Mouse (Mus musculus) embryonic facial prominence, embryonic 14.5 days (tissue): ENCODE data around the gene Dgka. TPM values are rescaled to one million over a fixed set of nuclear protein-coding genes. Genes with fewer than 3 reads are reported as not detected.

Experiments used
- ATAC-seq: fragments of 200-750 bp; cut with Nextera tagmentation; 2 replicates; pipeline ENCODE4 v1.8.0; 2017; ENCODE audit warnings: low read depth, moderate number of reproducible peaks, moderate TSS enrichment
- DNase-seq: peaks from one replicate; pipeline ENCODE4 v3.0.0-alpha.2; 2015; ENCODE audit warnings: low spot score
- H3K27ac ChIP-seq: fragments of 300-500 bp; sonication (generic); replicated peaks from 2 replicates; pipeline ENCODE4 v1.5.1; 2014; ENCODE audit warnings: low read depth, mild to moderate bottlenecking, low read length, moderate library complexity
- H3K27me3 ChIP-seq: fragments of 300-500 bp; sonication (generic); replicated peaks from 2 replicates; pipeline ENCODE4 v1.6.1; 2014; ENCODE audit warnings: low read length; ENCODE audit not compliant: control insufficient read depth, insufficient read depth
- H3K36me3 ChIP-seq: fragments of 300-500 bp; sonication (generic); 2 replicates; pipeline ENCODE4 v1.6.1; 2014; ENCODE audit warnings: low read length, mixed read lengths; ENCODE audit not compliant: control insufficient read depth, insufficient read depth
- H3K4me1 ChIP-seq: fragments of 300-500 bp; sonication (generic); 2 replicates; pipeline ENCODE4 v1.6.1; 2014; ENCODE audit warnings: antibody characterized with exemption, low read length; ENCODE audit not compliant: control insufficient read depth, insufficient read depth
- H3K4me2 ChIP-seq: fragments of 300-500 bp; sonication (generic); 2 replicates; pipeline ENCODE4 v1.6.1; 2014; ENCODE audit warnings: low read depth, mild to moderate bottlenecking, low read length, moderate library complexity, mixed read lengths
- H3K4me3 ChIP-seq: fragments of 300-500 bp; sonication (generic); 2 replicates; pipeline ENCODE4 v1.5.1; 2014; ENCODE audit warnings: low read depth, mild to moderate bottlenecking, low read length
- H3K9ac ChIP-seq: fragments of 300-500 bp; sonication (generic); 2 replicates; pipeline ENCODE4 v1.6.1; 2014; ENCODE audit warnings: low read depth, mild to moderate bottlenecking, low read length, moderate library complexity, mixed read lengths
- H3K9me3 ChIP-seq: fragments of 300-500 bp; sonication (generic); 2 replicates; pipeline ENCODE4 v1.6.1; 2016; ENCODE audit warnings: low read length; ENCODE audit not compliant: control insufficient read depth
- WGBS: fragments of 180-500 bp; shearing (Covaris S2); extraction: QIAGEN DNeasy Blood & Tissue Kit; methylation state at CpG from one replicate; pipeline ENCODE4 v1.1.7; 2014; 5-methylcytosine and 5-hydroxymethylcytosine counted together
- polyA plus RNA-seq: library from polyadenylated mRNA; unstranded; fragments of >200 nt; fragmentation: Nextera tagmentation; extraction: Ambion mirVana; gene quantifications from 2 replicates; pipeline ENCODE4 v1.2.1, GENCODE M21; 2014

Dgka gene
- polyA plus RNA-seq, 1 experiment from 2014 or later: 16.7 TPM

DNA sequence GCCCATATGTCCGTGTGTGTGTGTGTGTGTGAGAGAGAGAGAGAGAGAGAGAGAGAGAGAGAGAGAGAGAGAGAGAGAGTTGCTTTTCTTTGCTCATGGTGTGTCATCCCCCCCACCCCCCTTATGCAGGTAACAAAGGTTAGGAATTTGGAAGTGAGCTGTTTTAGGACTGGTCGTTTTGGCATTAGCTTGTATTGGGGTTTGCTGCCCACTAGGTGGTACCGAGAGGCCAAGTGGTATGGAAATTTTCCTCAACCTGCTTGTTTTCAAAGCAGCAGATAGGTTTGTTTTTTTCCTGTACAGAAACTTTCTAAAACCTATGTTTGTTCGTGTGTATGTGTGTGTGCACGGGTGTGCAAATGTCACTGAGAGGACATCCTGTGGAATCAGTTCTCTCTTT is 29.0 kb upstream of the Dgka start:
- DNase-seq (no peak), ATAC-seq (no peak)
- peaks cover 2% of the 10 kb centered on the region; the same call in 1 of the 2 replicates for H3K4me1 ChIP-seq
- H3K27ac ChIP-seq: no peak overlapping the region
- H3K4me2 ChIP-seq: no peak overlapping the region
- no peaks in the 10 kb centered on the region for H3K27me3 ChIP-seq
- H3K4me3 ChIP-seq: no peak overlapping the region
- 20% methylated on average over 5 of the region's 5 CpGs for WGBS
- H3K36me3 ChIP-seq: no peaks in the 10 kb centered on the region
- no peaks in the 10 kb centered on the region for H3K9me3 ChIP-seq
- no peak overlapping the region for H3K9ac ChIP-seq

DNA sequence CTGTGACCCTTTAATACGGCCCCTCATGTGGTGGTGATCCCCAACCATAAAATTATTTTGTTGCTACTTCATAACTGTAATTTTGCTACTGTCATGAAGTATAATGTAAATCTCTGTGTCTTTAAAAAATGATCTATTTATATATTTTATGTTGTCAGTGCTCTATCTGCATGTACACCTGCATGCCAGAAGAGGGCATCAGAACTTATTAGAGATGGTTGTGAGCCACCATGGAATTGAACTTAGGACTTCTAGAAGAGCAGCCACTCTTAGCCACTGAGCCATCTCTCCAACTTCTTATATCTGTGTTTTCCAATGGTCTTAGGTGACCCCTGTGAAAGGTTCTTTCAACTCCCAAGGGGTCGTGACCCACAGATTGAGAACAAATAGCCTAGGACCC is 28.2 kb upstream of the Dgka start:
- ATAC-seq: no peak
- Histone ChIP-seq H3K4me3 (no peak overlapping the region), H3K36me3 (no peaks in the 10 kb centered on the region), H3K9ac (no peak overlapping the region), H3K9me3 (no peaks in the 10 kb centered on the region), H3K4me2 (no peak overlapping the region), H3K27me3 (no peaks in the 10 kb centered on the region), H3K27ac (no peak overlapping the region), H3K4me1 (no peaks in the 10 kb centered on the region)
- WGBS: 85% methylated on average over 2 of the region's 2 CpGs
- peak; percentile 9 for DNase-seq

DNA sequence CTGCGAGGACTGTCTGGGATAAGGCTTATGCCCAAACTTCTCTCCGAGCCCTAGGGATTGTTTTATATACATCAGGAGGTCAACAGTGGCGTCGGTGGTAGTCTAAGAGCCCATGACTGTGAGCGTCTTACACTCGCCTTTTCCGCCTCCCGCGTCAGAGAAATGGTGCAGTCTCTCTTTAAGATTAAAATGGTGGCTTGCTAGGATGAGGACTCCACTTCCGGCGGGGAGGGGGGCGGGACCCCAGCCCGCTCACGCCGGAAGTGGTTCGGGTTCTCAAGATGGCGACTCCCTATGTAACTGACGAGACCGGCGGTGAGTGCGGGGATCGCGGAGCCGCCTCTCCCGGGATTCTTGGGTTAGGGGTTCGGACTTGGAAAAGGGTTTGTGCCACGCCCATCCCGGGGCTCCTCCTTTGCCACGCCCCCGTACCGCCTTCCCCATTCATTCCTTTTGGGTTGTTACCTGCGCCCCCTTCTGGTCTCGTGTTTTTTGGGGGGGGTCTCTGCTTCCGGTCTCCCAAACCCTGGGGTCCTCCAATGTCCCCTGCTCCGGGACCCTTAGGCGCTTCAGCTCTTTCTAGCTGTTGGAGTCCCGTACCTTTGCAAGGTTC is 3.7 kb upstream of the Dgka start:
- WGBS: under 1% methylated on average over 35 of the region's 37 CpGs
- ATAC-seq: peak; percentile 88

DNA sequence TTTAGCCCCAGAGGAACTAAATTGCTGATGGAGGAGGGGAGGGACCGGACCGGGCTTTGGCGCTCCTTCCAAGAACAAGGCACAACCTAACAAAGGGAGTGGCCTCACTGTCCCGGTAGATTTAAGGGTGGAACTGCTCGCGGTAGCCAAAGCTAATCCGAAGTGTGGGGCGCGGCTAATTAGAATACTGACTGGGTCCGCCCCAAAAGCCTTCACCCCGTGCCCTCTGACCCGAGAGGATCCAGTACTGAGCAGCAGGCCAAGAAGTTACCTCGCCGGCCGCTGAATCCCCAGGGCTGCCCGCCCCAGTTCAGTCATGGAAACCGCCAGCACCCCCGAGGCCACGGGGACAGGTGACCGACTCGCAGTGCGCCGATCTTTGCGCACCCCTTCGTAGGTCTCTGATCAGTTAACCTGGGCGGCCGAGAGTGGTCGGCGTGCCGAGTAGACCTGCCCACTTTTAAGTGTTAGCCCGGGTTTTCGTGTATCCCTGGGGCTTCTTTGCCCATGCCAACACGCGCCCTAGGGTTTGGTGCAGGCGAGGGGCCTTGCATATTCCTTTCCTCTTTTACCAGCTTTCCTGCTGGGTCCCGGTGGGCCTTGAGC is 3.1 kb upstream of the Dgka start, which contains the start of gene Pym1:
Pym1 (plus strand) TSS at position 244 of the 606 bp plus-strand sequence.
- Histone ChIP-seq H3K9ac (peak within 1 kb of the TSS; percentile 88), H3K4me3 (peak within 1 kb of the TSS; percentile 58), H3K4me2 (peak within 1 kb of the TSS; percentile 90), H3K9me3 (no peaks in the 10 kb centered on the region), H3K27ac (peak within 1 kb of the TSS; percentile 96), H3K4me1 (peaks cover 21% of the 10 kb centered on the region; the same call in 1 of the 2 replicates), H3K36me3 (peaks cover 6% of the 10 kb centered on the region; the same call in 1 of the 2 replicates), H3K27me3 (no peaks in the 10 kb centered on the region)
- DNase-seq: peak; percentile 92
- 2% methylated on average over 23 of the region's 36 CpGs for WGBS
- peak; percentile 73 for ATAC-seq

More for the DNA sequence above, 3.7 kb upstream of the Dgka start:
- H3K4me2 ChIP-seq: peak overlapping the region; percentile 90
- H3K36me3 ChIP-seq: peaks cover 10% of the 10 kb centered on the region
- H3K4me1 ChIP-seq: peaks cover 19% of the 10 kb centered on the region; the same call in 1 of the 2 replicates
- peak overlapping the region; percentile 88 for H3K9ac ChIP-seq
- peak overlapping the region; percentile 96 for H3K27ac ChIP-seq
- no peaks in the 10 kb centered on the region for H3K9me3 ChIP-seq
- H3K4me3 ChIP-seq: peak overlapping the region; percentile 58
- peak; percentile 96 for DNase-seq
- no peaks in the 10 kb centered on the region for H3K27me3 ChIP-seq

DNA sequence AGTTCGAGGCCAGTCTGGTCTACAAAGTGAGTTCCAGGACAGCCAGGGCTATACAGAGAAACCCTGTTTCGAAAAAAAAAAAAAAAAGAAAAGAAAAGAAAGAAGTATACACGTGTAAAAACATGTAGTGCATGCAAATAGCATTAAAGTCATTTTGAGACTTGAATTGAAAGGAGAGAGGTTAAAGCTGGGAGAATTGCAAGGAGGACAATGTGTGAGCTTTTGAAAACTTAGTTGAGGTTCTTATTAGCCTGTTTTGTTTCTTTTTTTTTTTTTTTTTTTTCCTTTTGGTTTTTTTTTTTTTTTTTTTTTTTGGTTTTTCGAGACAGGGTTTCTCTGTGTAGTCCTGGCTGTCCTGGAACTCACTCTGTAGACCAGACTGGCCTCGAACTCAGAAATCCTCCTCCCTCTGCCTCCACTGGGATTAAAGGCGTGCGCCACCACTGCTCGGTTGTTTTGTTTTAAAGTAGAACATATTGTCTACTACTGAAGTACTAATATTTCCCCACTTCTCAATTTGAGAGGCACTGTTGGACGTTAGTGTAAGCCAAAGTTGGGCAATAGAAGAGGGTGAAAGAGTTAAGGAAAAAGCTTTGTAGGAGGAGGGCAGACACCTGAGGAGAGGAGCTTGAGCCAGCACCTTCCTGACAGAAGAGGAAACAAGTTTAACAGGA is 2.5 kb upstream of the Dgka start:
- Histone ChIP-seq H3K4me1 (peaks cover 25% of the 10 kb centered on the region; the same call in 1 of the 2 replicates), H3K4me2 (peak overlapping the region; percentile 90)

DNA sequence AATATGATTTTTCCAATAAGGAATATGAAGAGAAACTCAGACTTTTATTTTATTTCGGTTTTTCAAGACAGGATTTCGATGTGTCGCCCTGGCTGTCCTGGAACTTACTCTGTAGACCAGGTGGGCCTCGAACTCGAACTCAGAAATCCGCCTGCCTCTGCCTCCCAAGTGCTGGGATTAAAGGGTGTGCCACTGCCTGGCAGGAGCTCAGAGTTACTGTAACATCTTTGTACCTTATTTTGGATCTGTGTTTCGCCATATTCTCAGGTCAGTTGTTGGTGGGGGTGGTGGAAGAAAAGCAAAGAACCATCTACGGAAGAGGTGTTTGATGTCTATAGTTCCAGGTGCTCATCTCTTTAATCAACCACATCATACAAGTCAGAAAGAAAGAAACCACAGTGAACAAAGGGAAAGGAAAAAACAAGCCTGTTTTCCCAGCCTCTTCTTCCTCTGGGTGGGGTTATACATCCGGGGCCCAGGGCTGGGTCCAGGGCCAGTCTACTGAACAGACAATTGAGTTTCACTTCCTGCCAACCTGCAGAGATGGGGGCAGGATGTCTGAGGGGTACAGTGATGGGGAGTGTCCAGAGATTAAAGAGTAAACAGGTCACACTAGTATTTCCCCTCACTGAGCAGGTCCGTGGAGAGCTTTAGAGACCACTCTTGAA is 1.4 kb upstream of the Dgka start:
- Histone ChIP-seq H3K9ac (no peak overlapping the region), H3K36me3 (no peaks in the 10 kb centered on the region), H3K27me3 (no peaks in the 10 kb centered on the region), H3K4me1 (peaks cover 25% of the 10 kb centered on the region; the same call in 1 of the 2 replicates), H3K9me3 (no peaks in the 10 kb centered on the region), H3K4me2 (no peak overlapping the region), H3K4me3 (no peak overlapping the region), H3K27ac (no peak overlapping the region)
- 90% methylated on average over 10 of the region's 10 CpGs for WGBS
- DNase-seq (no peak), ATAC-seq (no peak)

More for the DNA sequence above, 2.5 kb upstream of the Dgka start:
- no peaks in the 10 kb centered on the region for H3K27me3 ChIP-seq
- ATAC-seq: no peak
- DNase-seq: no peak
- H3K27ac ChIP-seq: peak overlapping the region; percentile 96
- H3K9me3 ChIP-seq: no peaks in the 10 kb centered on the region
- H3K36me3 ChIP-seq: no peaks in the 10 kb centered on the region
- WGBS: 36% methylated on average over 9 of the region's 9 CpGs
- peak overlapping the region; percentile 58 for H3K4me3 ChIP-seq
- H3K9ac ChIP-seq: peak overlapping the region; percentile 88

DNA sequence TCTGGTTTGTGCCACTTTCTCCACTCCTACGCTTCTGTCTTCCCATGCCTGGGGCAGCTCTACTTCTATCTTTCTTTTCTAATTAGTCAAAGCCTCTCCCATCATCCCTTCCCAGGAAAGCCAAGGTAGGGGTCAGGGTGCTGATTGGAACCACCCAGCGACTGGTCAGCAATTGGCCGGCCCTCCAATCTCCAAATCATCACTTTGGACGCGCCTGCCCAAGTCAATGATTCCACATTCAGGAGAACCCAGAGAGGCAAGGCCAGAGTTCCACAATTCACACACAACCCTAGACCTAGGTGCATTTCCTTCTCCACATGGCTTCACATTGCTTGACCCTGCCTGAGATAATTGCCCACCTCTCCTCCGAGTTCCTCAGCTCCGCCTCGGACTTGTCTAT is 444 bp downstream of the Dgka start:
- Histone ChIP-seq H3K9me3 (no peaks in the 10 kb centered on the region), H3K4me2 (peak overlapping the region; percentile 80), H3K27me3 (no peaks in the 10 kb centered on the region), H3K36me3 (no peaks in the 10 kb centered on the region), H3K27ac (peak overlapping the region; percentile 75), H3K4me1 (peaks cover 20% of the 10 kb centered on the region; the same call in 1 of the 2 replicates), H3K4me3 (peak overlapping the region; percentile 59), H3K9ac (peak overlapping the region; percentile 74)
- WGBS: 17% methylated on average over 8 of the region's 8 CpGs
- ATAC-seq (no peak), DNase-seq (no peak)

DNA sequence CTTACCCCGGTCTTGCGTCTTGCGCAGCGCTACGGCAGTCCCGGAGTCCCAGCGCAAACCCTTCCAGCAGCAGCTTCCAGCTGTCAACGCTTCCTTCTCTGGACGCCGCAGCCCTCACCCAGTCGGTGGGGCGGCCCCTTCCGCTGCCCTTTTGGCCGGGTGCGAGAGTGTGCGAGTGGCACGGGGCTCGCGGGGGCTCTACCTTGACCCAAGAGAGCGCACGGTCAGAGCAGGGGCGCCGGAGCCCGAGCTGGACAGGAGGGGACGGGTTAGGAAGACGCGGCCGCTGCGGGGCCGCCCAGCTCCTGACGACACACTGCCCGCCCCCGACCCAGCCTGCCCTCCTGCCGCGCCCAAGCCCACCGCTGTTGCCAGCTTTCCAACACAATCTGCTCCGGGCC is 864 bp downstream of the Dgka start:
- ATAC-seq (peak; percentile 41), DNase-seq (peak; percentile 73)
- H3K4me2 ChIP-seq: peak overlapping the region; percentile 80
- no peaks in the 10 kb centered on the region for H3K9me3 ChIP-seq
- peaks cover 20% of the 10 kb centered on the region; the same call in 1 of the 2 replicates for H3K4me1 ChIP-seq
- H3K4me3 ChIP-seq: peak overlapping the region; percentile 59
- peak overlapping the region; percentile 74 for H3K9ac ChIP-seq
- WGBS: 0% methylated on average over 14 of the region's 37 CpGs
- no peaks in the 10 kb centered on the region for H3K36me3 ChIP-seq
- H3K27ac ChIP-seq: peak overlapping the region; percentile 75
- H3K27me3 ChIP-seq: no peaks in the 10 kb centered on the region
